Mouse (Mus musculus): ENCODE data around the gene Psmc1. TPM values are rescaled to one million over a fixed set of nuclear protein-coding genes. Genes with fewer than 3 reads are reported as not detected.

Gene Psmc1
- polyA plus RNA-seq, 1 experiment from 2014 or later = 117 TPM

DNA sequence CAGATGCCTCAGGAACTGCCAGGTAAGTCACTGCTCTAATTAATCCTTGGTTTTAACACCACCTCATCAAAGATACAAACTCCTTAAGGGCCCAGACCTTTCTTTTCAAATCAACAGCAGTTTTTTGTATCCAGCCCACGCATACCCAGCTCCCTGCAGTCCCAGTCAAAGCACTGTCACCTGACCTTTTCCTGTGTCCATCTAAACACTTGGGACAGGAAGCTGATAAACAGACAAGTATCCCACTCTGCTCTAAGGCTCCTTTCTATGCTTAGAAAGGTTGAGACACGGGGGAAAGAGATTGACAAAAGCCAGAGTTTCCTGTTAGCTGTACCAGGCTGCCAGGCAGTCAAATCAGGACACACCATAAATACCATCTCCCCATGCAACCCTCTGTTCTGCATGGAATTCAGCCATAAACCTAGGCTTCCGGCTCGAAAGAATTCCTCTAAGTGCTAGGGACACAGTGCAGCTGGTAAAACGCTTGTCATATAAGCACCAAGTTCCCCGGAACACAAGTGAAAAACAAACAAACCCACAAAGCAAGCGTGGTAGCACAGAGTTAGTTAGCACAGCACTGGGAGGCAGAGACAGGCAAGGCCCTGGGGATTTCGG lies 18.0 kb downstream of the Psmc1 start:
- H3K27ac ChIP-seq (ENCODE audit: low read depth) = no peak overlapping the region
- no peaks in the 10 kb centered on the region for H3K9me3 ChIP-seq (ENCODE audit: low read length)
- ATAC-seq (no peak; the same call in 1 of the 2 replicates), DNase-seq (no peak)
- no peak overlapping the region for H3K4me3 ChIP-seq (ENCODE audit: low read depth, low read length)
- no peak overlapping the region for H3K9ac ChIP-seq (replicated peaks)
- no peak overlapping the region for H3K4me2 ChIP-seq (ENCODE audit: low read depth, low read length)
- no peaks in the 10 kb centered on the region for H3K4me1 ChIP-seq (ENCODE audit: insufficient read depth)
- H3K36me3 ChIP-seq (replicated peaks; ENCODE audit: insufficient read depth, low read length) = peaks cover 64% of the 10 kb centered on the region
- 66% methylated on average over 8 of the region's 8 CpGs for WGBS (ENCODE audit: insufficient replicate concordance)
- TF ChIP-seq CTCF (IDR thresholded peaks at IDR 0.05; ENCODE audit: low read depth) = no peak
- TF ChIP-seq EP300 (IDR thresholded peaks at IDR 0.05; ENCODE audit: low read depth) = no peak
- no peaks in the 10 kb centered on the region for H3K27me3 ChIP-seq (ENCODE audit: insufficient read depth, low read length)

DNA sequence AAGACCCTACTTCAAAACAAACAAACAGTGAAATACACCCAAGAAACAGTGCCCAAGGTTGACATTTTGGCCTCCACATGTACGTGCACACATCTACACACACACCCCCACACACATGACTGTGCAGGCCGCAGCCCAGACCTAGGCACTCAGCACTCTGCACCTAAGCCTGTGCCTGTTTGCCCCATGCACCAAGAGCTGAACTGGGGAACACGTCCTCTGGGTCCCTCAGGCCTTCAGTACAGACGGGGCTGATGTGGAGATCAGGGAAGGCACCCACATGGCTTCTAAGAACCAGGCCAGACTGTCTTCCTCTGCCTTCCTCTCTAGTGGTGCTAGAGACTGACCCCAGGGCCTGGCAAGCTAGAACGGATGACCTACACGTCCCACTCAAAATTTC lies 18.6 kb downstream of the Psmc1 start:
- Histone ChIP-seq H3K27me3 (ENCODE audit: insufficient read depth, low read length) (no peaks in the 10 kb centered on the region), H3K27ac (ENCODE audit: low read depth) (no peak overlapping the region), H3K9ac (replicated peaks) (no peak overlapping the region), H3K36me3 (replicated peaks; ENCODE audit: insufficient read depth, low read length) (peaks cover 63% of the 10 kb centered on the region), H3K4me3 (ENCODE audit: low read depth, low read length) (no peak overlapping the region), H3K4me2 (ENCODE audit: low read depth, low read length) (no peak overlapping the region), H3K9me3 (ENCODE audit: low read length) (no peaks in the 10 kb centered on the region), H3K4me1 (ENCODE audit: insufficient read depth) (no peaks in the 10 kb centered on the region)
- ATAC-seq (no peak), DNase-seq (no peak)
- WGBS (ENCODE audit: insufficient replicate concordance) = 76% methylated on average over 6 of the region's 6 CpGs
- TF ChIP-seq EP300 (IDR thresholded peaks at IDR 0.05; ENCODE audit: low read depth) (no peak), CTCF (IDR thresholded peaks at IDR 0.05; ENCODE audit: low read depth) (no peak)

DNA sequence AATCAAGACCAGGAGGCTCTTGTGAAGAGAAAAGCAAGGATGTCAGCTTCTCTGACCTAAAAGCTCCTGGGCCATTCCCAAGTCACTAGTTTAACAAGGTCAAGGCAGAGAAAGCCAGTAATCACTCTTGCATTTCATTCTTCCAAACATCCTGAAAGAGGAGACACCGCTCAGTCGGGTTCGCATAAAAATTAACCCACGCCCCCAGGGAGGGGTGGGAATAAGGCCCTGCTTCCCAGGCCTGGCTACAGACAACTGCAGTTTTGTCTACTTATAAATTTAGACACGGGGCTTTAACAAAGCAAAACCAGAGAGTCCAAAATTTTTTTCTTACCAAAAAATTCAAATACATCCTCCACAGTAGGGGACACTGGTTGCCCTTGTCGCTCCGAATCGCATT lies 19.0 kb downstream of the Psmc1 start:
- H3K9me3 ChIP-seq (ENCODE audit: low read length) = no peaks in the 10 kb centered on the region

DNA sequence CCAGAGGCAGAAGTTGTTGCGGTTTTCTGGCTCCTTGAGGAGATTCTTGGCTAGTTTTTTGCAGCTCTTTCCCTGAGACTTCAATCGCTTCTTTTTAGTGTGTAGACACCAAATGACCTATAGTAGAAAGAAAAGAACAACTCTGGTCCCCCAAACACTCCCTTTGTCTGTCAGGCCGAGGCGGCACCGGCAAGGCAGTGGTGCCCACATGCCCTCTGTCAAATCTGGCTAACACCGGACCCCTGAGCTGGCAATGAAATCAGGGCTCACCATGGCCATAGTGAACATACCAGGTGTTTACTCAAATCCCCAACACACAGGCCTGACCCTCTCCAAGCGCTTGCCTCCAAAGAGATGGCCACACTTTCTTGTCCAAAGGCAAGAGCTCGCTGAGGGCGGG lies 21.2 kb downstream of the Psmc1 start:
- Histone ChIP-seq H3K9ac (replicated peaks) (no peak overlapping the region), H3K4me1 (ENCODE audit: insufficient read depth) (no peaks in the 10 kb centered on the region), H3K9me3 (ENCODE audit: low read length) (no peaks in the 10 kb centered on the region), H3K27me3 (ENCODE audit: insufficient read depth, low read length) (no peaks in the 10 kb centered on the region), H3K27ac (ENCODE audit: low read depth) (no peak overlapping the region), H3K4me3 (ENCODE audit: low read depth, low read length) (no peak overlapping the region), H3K36me3 (replicated peaks; ENCODE audit: insufficient read depth, low read length) (peaks cover 49% of the 10 kb centered on the region), H3K4me2 (ENCODE audit: low read depth, low read length) (no peak overlapping the region)
- WGBS (ENCODE audit: insufficient replicate concordance) = 86% methylated on average over 9 of the region's 9 CpGs
- no peak for TF ChIP-seq EP300 (IDR thresholded peaks at IDR 0.05; ENCODE audit: low read depth)
- TF ChIP-seq CTCF (IDR thresholded peaks at IDR 0.05; ENCODE audit: low read depth) = no peak
- ATAC-seq (no peak), DNase-seq (no peak)

More for the DNA sequence above, 19.0 kb downstream of the Psmc1 start:
- Histone ChIP-seq H3K27ac (ENCODE audit: low read depth) (no peak overlapping the region), H3K36me3 (replicated peaks; ENCODE audit: insufficient read depth, low read length) (peaks cover 63% of the 10 kb centered on the region), H3K27me3 (ENCODE audit: insufficient read depth, low read length) (no peaks in the 10 kb centered on the region), H3K4me1 (ENCODE audit: insufficient read depth) (no peaks in the 10 kb centered on the region), H3K4me2 (ENCODE audit: low read depth, low read length) (no peak overlapping the region), H3K9ac (replicated peaks) (no peak overlapping the region), H3K4me3 (ENCODE audit: low read depth, low read length) (no peak overlapping the region)
- no peak for ATAC-seq
- TF ChIP-seq EP300 (IDR thresholded peaks at IDR 0.05; ENCODE audit: low read depth) (no peak), CTCF (IDR thresholded peaks at IDR 0.05; ENCODE audit: low read depth) (no peak)
- WGBS (ENCODE audit: insufficient replicate concordance) = 88% methylated on average over 8 of the region's 8 CpGs
- DNase-seq = no peak

DNA sequence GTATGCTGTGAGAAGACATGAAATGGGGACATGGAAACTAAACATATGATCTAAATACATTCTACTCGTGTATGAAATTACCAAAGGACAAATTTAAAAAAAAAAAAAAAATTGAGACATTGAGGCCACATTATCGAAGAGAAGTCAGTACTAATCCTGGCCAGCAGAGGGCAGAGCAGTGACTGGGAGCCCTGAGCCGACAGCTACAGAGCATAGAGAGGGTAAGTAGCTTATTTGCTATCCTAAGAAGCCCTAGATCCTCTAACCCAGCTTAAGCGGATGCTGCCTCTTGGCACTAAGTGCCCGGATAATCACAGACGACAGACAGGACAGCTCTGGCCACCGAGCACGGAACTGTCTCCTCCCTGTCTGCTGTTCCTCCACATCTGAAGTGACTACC lies 21.7 kb downstream of the Psmc1 start:
- Histone ChIP-seq H3K27ac (ENCODE audit: low read depth) (no peak overlapping the region), H3K4me3 (ENCODE audit: low read depth, low read length) (no peak overlapping the region), H3K36me3 (replicated peaks; ENCODE audit: insufficient read depth, low read length) (peaks cover 50% of the 10 kb centered on the region), H3K9ac (replicated peaks) (no peak overlapping the region), H3K4me1 (ENCODE audit: insufficient read depth) (no peaks in the 10 kb centered on the region), H3K9me3 (ENCODE audit: low read length) (no peaks in the 10 kb centered on the region), H3K4me2 (ENCODE audit: low read depth, low read length) (no peak overlapping the region), H3K27me3 (ENCODE audit: insufficient read depth, low read length) (no peaks in the 10 kb centered on the region)
- 47% methylated on average over 8 of the region's 8 CpGs for WGBS (ENCODE audit: insufficient replicate concordance)
- TF ChIP-seq EP300 (IDR thresholded peaks at IDR 0.05; ENCODE audit: low read depth) (no peak), CTCF (IDR thresholded peaks at IDR 0.05; ENCODE audit: low read depth) (peak; percentile 84)
- ATAC-seq (0 out of 2 replicates have a peak, but pooled peaks have one; percentile 38), DNase-seq (peak; percentile 75)

DNA sequence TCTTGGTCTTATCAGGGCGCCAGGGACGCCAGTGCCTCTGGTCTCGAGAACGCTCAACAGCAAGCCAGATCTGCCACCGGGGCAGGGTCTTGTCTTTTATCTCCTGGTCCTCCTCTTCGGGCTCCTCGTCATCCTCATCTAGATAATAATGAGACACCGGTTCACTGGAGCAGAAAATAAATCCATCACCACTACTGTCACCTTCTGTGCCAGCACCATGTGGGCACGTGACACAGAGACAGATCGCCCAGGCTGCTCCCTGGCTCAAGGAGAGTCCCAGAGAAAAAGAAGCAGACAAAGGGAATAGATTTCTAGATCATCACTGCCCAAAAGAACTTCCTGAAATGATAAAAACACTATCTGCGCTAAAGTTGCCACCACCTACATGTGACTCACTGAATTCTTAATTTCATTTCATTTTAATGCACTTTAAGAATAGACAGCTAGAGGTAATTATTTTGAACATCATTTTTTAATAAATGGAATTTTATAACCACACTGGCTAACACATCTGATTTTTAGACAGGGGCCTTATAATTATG lies 24.5 kb downstream of the Psmc1 start:
- H3K36me3 ChIP-seq (replicated peaks; ENCODE audit: insufficient read depth, low read length) = peaks cover 54% of the 10 kb centered on the region
- H3K27ac ChIP-seq (ENCODE audit: low read depth) = no peak overlapping the region
- H3K4me2 ChIP-seq (ENCODE audit: low read depth, low read length) = no peak overlapping the region
- H3K9ac ChIP-seq (replicated peaks) = no peak overlapping the region
- WGBS (ENCODE audit: insufficient replicate concordance) = 69% methylated on average over 11 of the region's 11 CpGs
- no peak for DNase-seq
- H3K4me1 ChIP-seq (ENCODE audit: insufficient read depth) = no peaks in the 10 kb centered on the region
- H3K27me3 ChIP-seq (ENCODE audit: insufficient read depth, low read length) = no peaks in the 10 kb centered on the region
- TF ChIP-seq CTCF (IDR thresholded peaks at IDR 0.05; ENCODE audit: low read depth) (no peak), EP300 (IDR thresholded peaks at IDR 0.05; ENCODE audit: low read depth) (no peak)
- no peaks in the 10 kb centered on the region for H3K9me3 ChIP-seq (ENCODE audit: low read length)
- no peak for ATAC-seq
- no peak overlapping the region for H3K4me3 ChIP-seq (ENCODE audit: low read depth, low read length)

Data from liver, postnatal 0 days (tissue).